Mouse (Mus musculus) C2C12 (cell line): Measurements from ENCODE around the gene Tmtc2. TPM values are rescaled to one million over a fixed set of nuclear protein-coding genes. Genes with fewer than 3 reads are reported as not detected.

Experiments used
- H3K27me3 ChIP-seq: one replicate; pipeline ENCODE4 v1.6.1; 2011; ENCODE audit not compliant: control insufficient read depth, insufficient read depth, insufficient read length
- H3K36me3 ChIP-seq: one replicate; pipeline ENCODE4 v1.6.1; 2011; ENCODE audit not compliant: control insufficient read depth, insufficient read depth
- H3K4me3 ChIP-seq: one replicate; pipeline ENCODE4 v1.5.1; 2011; ENCODE audit warnings: mild to moderate bottlenecking, control low read depth; ENCODE audit not compliant: poor library complexity, insufficient read depth, severe bottlenecking
- H3K79me2 ChIP-seq: one replicate; pipeline ENCODE4 v1.6.1; 2011; ENCODE audit not compliant: control insufficient read depth, insufficient read depth
- H3K79me3 ChIP-seq: one replicate; pipeline ENCODE4 v1.6.1; 2011; ENCODE audit warnings: low read depth, control low read depth
- H3ac ChIP-seq: one replicate; pipeline ENCODE3; 2011; ENCODE audit warnings: low read depth; ENCODE audit not compliant: control insufficient read depth, insufficient read length
- CEBPB ChIP-seq: IDR thresholded peaks from one replicate; pipeline ENCODE4 v1.6.1; 2011; ENCODE audit warnings: low read depth, mild to moderate bottlenecking, control low read depth, moderate library complexity
- CTCF ChIP-seq: IDR thresholded peaks from one replicate; pipeline ENCODE4 v1.5.1; 2011; ENCODE audit not compliant: control insufficient read depth, insufficient read depth, insufficient read length
- FOSL1 ChIP-seq: IDR thresholded peaks from one replicate; pipeline ENCODE4 v1.8.0; 2011; ENCODE audit warnings: mild to moderate bottlenecking, low read length; ENCODE audit not compliant: poor library complexity, insufficient read depth, severe bottlenecking
- MAX ChIP-seq: IDR thresholded peaks from one replicate; pipeline ENCODE4 v1.6.1; 2011; ENCODE audit warnings: mild to moderate bottlenecking, control low read depth
- MYOD1 ChIP-seq: IDR thresholded peaks from one replicate; pipeline ENCODE4 v1.6.1; 2011; ENCODE audit warnings: low read depth; ENCODE audit not compliant: control insufficient read depth, insufficient read length
- MYOG ChIP-seq: IDR thresholded peaks from one replicate; pipeline ENCODE4 v1.6.1; 2011; ENCODE audit not compliant: control insufficient read depth, insufficient read length; ENCODE audit errors: extremely low read depth
- USF1 ChIP-seq: IDR thresholded peaks from one replicate; pipeline ENCODE4 v1.6.1; 2011; ENCODE audit warnings: low read depth, mild to moderate bottlenecking, control low read depth, moderate library complexity
- polyA plus RNA-seq: library from polyadenylated mRNA; unstranded; fragments of >200 nt; fragmentation: generic; extraction: Trizol; gene quantifications from one replicate; pipeline ENCODE4 v1.2.1, GENCODE M21; 2012; ENCODE audit warnings: missing spikeins

Gene Tmtc2
- polyA plus RNA-seq, 1 experiment, result 0.25 TPM

DNA sequence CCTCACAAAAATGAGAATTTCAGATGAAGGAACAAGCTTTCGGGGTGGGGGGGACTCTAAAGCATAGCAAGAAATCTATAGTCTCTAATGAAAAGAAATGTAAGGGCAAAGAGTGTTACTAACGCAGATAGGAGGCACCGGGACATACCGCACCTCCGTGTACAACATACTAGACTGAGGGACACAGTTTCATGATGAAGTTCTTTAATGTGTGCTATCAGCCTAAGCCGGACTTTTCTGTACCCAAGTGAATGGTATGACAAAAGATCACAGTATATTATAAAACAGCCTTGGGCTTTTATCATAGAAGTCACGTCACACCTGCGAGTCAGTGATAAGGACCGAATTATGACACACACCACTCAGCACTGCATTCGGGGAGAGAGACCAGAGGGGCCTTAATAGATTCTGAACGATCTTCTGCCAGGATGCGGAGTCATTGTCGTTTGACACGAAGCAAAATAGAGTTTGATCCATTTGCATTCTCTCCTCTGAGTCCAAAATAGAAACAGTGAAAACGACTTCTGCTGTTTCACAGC is 156.3 kb downstream of the Tmtc2 start:
- H3K4me3 ChIP-seq, result no peak overlapping the region
- no peaks in the 10 kb centered on the region for H3K27me3 ChIP-seq
- H3K79me2 ChIP-seq, result no peaks in the 10 kb centered on the region
- H3K36me3 ChIP-seq, result no peaks in the 10 kb centered on the region
- TF ChIP-seq FOSL1, result no peak
- TF ChIP-seq USF1, result no peak
- no peak for TF ChIP-seq MYOD1
- no peak for TF ChIP-seq CEBPB
- no peak for TF ChIP-seq MYOG
- TF ChIP-seq MAX, result no peak
- TF ChIP-seq CTCF, result no peak
- H3K79me3 ChIP-seq, result no peaks in the 10 kb centered on the region
- no peak overlapping the region for H3ac ChIP-seq

DNA sequence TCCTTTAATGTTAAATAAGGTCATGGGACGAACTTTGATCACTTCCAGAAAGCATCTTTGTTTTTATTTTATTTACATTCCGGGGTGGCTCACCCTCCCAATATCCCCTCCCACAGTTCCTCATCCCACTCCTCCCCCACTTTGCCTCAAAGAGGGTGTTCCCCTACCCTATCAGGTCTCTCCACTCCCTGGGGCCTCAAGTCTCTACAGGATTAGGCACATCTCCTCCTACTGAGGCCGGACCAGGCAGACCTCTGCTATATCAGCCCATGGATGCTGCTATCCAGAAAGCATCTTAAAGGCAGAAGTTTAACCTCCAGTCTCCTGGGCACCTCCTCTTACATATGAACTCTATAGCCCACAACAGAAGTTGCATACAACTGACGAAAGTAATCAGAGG is 157.7 kb downstream of the Tmtc2 start:
- no peaks in the 10 kb centered on the region for H3K79me3 ChIP-seq
- TF ChIP-seq MYOG (no peak), CTCF (no peak)
- no peak overlapping the region for H3ac ChIP-seq
- no peak overlapping the region for H3K4me3 ChIP-seq
- H3K36me3 ChIP-seq, result no peaks in the 10 kb centered on the region
- no peaks in the 10 kb centered on the region for H3K79me2 ChIP-seq
- H3K27me3 ChIP-seq, result no peaks in the 10 kb centered on the region

DNA sequence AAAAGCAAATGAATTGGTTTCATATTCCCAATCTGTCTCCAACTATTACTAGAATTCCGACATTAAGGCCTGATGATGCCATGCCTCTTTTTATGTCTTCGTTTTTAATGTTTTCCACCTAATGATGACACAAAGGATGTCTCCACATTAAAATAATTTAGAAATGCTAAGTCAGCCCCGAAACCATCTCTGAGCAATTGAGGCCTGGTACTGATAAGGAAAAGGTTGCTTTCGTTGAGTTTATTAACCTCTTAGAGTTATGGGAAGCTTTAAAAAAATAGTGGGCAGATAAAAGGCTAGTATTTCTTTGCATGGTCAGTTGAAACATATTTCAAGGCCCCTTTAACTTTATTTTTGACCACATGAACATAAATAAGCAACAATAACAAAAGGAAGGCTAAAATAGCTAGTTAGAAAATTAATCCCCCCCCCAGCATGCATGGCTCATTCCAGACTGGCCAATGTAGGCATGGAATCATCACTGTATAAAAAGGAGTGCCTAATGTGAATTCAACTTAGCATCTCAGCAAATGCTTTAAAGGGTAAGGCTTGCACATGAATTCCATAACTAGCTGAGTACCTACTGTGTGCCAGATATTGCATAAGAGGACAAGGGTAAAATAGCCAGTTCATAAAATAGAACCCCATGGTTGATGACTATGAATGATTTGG is 168.3 kb downstream of the Tmtc2 start:
- no peak overlapping the region for H3ac ChIP-seq
- no peaks in the 10 kb centered on the region for H3K27me3 ChIP-seq
- no peak for TF ChIP-seq MYOG
- TF ChIP-seq MAX, result no peak
- no peak for TF ChIP-seq MYOD1
- TF ChIP-seq CEBPB, result no peak
- TF ChIP-seq CTCF, result no peak
- TF ChIP-seq USF1, result no peak
- no peak for TF ChIP-seq FOSL1

DNA sequence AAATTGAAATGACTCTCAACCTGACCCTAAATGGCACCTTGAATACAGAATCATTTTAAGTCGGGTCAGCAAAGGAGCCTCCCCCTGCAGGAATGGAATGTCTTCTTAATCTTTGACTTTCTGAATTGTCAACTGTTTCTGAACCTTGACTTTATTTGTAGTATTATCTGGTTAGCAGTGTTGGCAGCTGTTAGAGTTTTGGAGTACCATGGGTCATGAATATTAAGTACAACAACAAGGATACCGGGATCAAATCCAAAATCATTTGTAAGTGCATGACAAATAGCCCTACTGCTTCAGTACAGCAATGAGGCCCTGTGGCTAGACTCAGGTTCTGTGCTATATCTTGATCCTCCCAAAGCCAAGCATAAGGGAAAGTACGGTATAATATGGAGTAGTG is 170.3 kb downstream of the Tmtc2 start:
- H3K36me3 ChIP-seq, result no peaks in the 10 kb centered on the region
- no peak overlapping the region for H3K4me3 ChIP-seq
- no peaks in the 10 kb centered on the region for H3K79me2 ChIP-seq

More for the DNA sequence above, 168.3 kb downstream of the Tmtc2 start:
- Histone ChIP-seq H3K79me2 (no peaks in the 10 kb centered on the region), H3K4me3 (no peak overlapping the region), H3K36me3 (no peaks in the 10 kb centered on the region), H3K79me3 (no peaks in the 10 kb centered on the region)

DNA sequence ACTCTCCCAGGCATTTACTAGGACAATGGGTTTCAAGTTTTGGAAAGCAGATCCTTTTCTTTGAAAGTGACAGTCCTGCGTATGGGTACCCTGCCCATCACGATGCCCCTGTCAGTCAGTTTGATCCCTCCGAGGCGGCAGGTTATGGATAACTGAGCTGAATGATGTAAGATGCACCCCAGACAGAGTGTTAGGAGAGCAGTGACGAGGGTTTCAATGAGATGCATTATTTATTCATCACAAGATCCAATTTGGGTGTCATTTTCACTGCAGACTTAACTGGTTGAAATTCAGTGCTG is 171.8 kb downstream of the Tmtc2 start:
- no peaks in the 10 kb centered on the region for H3K79me2 ChIP-seq
- TF ChIP-seq CEBPB (no peak), MYOG (no peak), USF1 (no peak), FOSL1 (no peak)

More for the DNA sequence above, 170.3 kb downstream of the Tmtc2 start:
- TF ChIP-seq MYOG (no peak), MAX (no peak), USF1 (no peak), MYOD1 (no peak), FOSL1 (no peak), CTCF (no peak), CEBPB (no peak)
- H3ac ChIP-seq, result no peak overlapping the region
- no peaks in the 10 kb centered on the region for H3K79me3 ChIP-seq
- no peaks in the 10 kb centered on the region for H3K27me3 ChIP-seq

DNA sequence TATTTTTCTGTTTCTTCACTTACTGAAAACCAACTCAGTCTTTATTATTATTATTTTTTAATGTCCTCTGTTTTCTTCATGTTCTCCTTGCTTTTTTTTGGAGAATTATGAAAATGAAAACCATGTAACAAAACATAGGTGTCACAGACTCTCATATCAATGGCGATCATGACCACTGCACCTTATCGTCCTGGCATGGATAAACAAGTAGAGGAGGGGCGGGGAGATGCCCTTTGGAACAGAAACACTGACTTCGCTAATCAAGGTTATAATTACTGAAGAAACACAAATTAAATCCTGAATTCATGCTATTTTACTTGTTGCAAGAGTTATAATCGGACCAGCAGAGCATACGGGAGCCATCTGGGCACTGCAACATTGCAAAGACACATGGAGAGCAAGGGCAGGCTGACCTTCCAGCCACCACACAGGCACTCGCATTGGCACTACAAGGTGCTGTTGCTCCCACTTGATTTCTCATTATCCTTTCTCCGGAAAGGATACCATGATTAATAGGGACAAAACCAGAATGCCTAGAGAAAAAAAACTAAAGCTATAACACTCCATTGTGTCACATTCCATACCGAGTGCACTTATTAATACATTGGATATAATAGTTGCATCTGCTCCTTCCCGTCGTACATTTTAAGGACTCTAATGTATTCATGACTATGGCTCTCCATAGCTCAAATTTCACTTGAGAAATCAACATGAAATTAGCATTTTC is 172.3 kb downstream of the Tmtc2 start:
- H3K4me3 ChIP-seq, result no peak overlapping the region
- H3K36me3 ChIP-seq, result no peaks in the 10 kb centered on the region
- TF ChIP-seq MAX (no peak), MYOD1 (no peak), CEBPB (no peak), MYOG (no peak), CTCF (no peak), USF1 (no peak), FOSL1 (no peak)
- no peaks in the 10 kb centered on the region for H3K27me3 ChIP-seq
- no peaks in the 10 kb centered on the region for H3K79me3 ChIP-seq
- no peaks in the 10 kb centered on the region for H3K79me2 ChIP-seq
- H3ac ChIP-seq, result no peak overlapping the region

More for the DNA sequence above, 171.8 kb downstream of the Tmtc2 start:
- Histone ChIP-seq H3K79me3 (no peaks in the 10 kb centered on the region), H3K4me3 (no peak overlapping the region), H3K36me3 (no peaks in the 10 kb centered on the region), H3K27me3 (no peaks in the 10 kb centered on the region), H3ac (no peak overlapping the region)
